Mouse (Mus musculus): ENCODE measurements at regions not wholly inside any gene's neighbourhood (a gene's known extent, or its start where the extent isn't known, plus 50 kb on each side); places are given as distances from the start of the nearest gene placed in this dataset.

DNA sequence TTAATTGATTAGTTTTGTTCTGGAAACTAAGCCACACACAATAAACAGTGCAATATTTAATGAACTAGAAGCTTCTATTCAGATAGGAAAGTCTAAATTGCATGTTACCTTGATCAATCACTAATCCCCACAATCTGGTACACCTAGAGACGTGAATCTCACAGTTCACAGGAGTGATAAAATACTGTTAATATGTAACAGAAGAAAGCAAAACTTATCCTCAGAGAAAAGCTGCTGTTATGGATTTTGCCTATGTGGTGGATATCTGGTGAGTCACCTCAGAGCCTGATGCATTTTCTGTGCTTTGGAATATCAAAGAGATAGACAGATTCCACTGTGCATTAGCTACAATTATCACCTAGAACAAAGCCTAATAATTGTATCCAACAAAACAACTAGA is 861.5 kb upstream of the Cited2 start:
- TF ChIP-seq POLR2A (IDR thresholded peaks at IDR 0.05; ENCODE audit: low read depth, low read length) (no peak), CTCF (IDR thresholded peaks at IDR 0.05; ENCODE audit: borderline replicate concordance, insufficient read depth, low read length) (no peak)
